Mouse (Mus musculus): Measurements from ENCODE around the gene Ahctf1.
A peak's percentile ranks its signal among the peaks of the same experiment; 100 is the strongest.
"Not testable (repeated sequence)": the region's sequence is repeated elsewhere in the genome, so short reads cannot be mapped to it uniquely, and the experiment has no call there.

Ahctf1 gene

DNA sequence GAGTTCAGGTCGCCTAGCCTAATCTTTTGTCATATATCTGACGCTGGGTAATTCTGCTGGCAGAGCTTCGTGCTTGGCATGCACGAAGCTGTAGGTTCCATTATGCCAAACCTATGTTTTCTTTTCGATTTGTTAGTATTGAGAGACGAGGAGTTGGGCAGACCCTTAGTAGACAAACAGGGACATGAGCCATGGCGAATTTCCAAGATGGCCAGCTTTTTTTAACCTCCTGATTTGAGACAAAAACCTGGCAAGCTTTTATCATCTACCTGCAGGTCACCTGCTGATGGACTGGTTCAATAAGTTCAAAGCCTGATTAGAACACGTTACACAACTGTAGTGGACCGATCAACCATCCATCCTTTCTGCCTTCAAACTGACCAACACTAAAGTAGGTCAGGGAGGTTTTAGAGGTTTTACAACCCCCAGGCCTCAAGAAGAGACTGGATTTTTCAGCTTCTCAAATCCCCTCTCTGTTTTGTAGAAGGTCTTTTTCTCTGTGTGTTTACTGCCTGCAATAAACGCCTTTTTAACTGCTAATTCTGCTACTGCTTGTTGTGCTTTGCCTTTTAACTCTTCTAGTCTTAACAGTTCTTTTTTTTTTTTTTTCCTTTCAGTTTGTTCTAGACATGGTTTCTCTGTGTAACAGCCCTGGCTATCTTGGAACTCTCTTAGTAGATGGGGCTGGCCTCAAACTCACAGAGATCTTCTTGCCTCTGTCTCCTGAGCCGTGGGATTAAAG is 831 bp upstream of the Ahctf1 start:
- DNase-seq, result peak; percentile 42

DNA sequence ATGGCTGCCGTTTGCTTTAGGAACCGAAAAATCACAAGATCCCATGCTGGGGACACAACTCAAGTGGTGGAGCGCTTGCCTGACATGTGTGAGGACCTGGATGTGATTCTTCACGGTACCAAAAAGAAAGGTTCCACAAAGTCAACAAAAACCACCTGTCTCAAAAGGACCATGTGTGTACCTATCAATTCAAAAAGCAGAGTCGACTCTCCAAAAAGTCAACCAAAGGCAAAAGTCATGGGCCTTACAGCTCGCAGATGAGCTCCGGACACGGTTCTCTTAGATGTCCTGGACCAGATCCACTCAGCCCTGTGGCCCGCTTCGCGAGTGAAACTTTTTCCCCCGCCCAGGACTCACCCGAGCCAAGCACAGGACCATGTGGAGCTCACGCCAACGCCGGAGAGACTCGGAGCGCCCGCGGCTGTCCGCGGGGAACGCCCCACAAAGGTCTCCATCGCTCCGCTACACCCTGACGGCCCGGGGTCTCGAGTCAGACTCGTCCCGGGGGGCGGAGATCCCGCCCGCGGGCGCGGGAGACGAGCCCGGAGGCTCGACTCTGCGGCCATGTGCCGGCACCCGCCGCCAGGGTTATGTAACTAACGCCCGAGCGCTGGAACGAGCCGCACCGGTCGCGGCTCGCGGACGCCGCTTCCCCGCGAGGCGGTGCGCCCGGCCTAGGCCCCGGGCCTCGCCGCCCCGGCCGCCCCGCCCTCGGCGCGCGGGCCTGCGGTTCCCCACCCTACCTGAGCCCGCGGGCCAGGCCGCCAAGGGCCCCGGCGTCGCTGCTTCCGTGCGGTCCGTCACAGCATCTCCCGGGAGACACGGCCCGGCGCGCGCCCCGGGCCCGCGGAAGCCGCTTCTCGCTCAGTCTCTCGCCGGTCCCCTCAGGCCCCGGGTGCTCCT is 619 bp downstream of the Ahctf1 start, which contains the start of gene Gm10518:
Gm10518 (plus strand) TSS at position 767 of the 903 bp plus-strand sequence.
- DNase-seq, result peak; percentile 67

GRCm38 (mm10) chr1:179798794-179799193 is 4.7 kb downstream of the Ahctf1 start:
- no peak for DNase-seq

- DNase-seq, result no peak
Observed at GRCm38 (mm10) chr1:179787281-179787680, 16.2 kb downstream of the Ahctf1 start.

GRCm38 (mm10) chr1:179785502-179785901 is 18.0 kb downstream of the Ahctf1 start:
- DNase-seq, result no peak

DNA sequence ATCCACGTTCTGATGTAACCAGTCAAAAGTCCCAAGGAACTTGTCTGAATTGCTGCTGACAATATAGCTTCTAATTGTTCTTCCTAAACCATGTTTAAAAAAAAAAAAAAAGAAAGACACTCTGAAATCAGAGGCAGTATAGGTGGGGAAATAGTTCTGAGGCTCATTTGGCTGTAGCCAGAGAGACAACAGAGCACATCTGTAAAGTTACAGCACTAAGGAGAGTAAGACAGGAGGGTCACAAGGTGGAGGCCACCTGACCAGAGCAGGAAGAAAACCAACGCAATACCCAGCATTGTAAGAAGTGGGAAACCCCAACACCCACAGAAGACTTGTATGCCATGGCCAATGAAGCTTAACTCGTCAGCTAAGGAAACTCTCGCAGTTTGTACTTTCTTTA is 19.4 kb downstream of the Ahctf1 start:
- DNase-seq, result no peak

- DNase-seq, result no peak
Observed at GRCm38 (mm10) chr1:179776831-179777230, 26.6 kb downstream of the Ahctf1 start.

GRCm38 (mm10) chr1:179760553-179760952 is 42.9 kb downstream of the Ahctf1 start:
- DNase-seq, result no peak

GRCm38 (mm10) chr1:179760086-179760485 is 43.4 kb downstream of the Ahctf1 start:
- DNase-seq, result no peak

DNA sequence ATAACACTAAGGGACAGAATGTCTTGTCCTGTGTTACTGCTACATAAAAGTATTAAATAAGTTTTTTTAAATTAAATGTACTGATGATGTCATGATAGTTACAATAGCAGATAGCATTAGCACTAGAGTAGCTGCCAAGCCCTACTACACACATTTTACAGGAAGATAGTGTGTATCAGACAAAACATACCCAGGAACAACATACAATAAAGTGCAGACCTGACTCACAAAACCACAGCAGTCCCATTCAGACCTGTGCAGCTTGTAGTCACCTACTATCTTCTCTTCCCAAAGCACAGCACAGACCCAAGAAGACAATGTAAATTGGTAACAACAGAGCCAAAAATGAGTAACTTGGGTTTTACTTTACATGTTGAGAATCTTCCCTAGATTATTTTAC is 47.0 kb downstream of the Ahctf1 start:
- DNase-seq, result no peak

DNA sequence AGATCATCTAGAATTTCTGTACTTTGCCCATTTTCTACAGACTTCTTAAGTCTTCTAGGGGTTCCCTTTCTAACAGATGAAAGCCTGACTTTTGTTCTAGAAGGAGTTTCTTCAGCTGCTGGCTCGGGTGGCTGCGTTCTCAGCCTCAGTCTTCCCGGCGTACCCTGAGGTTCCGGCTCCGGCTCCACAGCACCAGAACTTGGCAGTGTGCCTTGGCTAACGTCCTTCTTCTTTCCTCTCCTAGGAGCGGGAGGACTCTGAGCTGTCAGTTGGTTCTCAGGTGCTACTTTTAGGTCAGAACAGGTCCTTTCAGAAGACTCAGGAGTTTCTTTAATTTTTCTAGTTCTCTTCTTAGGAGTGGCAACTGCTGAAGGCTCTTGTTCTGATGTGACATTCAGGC is 50.5 kb downstream of the Ahctf1 start:
- peak; percentile 47 for DNase-seq

GRCm38 (mm10) chr1:179752276-179752675 is 51.2 kb downstream of the Ahctf1 start:
- DNase-seq, result no peak

DNA sequence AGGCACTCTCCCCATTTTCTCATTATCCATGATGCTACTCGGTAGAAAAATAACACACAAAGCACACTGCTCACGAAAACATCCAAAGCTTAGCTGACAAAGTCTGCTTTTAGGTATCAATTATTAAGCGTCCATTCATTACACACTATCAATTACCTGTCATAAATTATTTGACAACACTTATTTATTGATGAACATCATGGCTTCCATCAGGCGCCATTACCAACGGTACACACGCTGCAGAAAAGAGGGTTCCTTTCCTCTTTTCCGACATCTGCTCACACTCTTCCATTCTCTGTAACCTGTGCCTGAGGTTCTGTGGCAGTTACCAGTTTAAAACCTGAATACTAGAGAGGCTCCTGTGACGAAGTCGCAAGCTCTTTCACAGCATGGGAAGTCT is 58.3 kb downstream of the Ahctf1 start, which contains the start of gene Kif28:
Kif28 (minus strand) TSS at position 101 of the 400 bp plus-strand sequence.
- no peak for DNase-seq

DNA sequence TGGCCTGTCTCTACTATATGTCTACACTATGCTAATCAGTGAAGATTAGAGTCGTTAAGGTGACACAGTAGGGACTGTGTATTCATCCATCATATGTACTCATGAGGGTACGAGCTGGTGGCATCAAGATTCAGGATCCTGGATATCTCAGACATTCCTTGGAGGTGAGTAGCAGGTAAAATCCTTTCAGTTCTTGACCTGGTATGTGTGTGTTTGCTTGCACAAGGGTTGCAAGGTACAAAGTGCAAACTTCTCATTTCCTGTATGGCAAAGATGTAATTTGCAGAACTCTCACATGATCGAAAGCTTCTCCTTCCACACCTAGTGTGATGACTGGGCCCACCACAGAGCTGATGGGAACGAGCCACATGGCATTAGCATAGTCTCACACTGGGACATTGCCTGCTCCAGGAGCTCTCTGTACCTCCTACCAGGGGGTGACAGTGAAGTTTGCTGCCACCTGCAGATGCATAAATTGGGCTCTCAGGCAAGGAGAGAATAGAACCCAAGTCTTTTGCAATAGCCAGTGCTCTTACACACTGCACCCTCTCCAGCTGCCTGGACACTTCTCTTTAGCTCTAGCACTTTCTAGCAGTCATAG is 59.8 kb downstream of the Ahctf1 start:
- DNase-seq, result no peak

DNA sequence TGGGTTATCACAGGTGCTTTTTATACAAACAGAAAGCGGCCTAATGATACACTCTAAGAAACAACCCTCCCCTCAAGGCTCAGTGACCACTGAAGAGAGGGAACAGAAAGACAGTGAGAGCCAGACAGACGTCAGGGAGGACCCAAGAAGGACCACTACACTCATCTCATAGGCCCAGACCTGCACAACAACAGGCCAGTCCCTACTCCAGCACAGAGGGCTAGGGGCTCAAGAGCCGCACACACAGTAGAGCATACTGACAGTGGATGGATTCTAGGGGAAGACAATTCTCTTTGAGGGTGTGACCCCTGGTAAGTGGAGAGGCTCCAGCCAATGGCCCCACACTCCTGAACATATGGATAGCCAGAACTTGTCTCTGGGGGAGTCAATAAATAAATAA is 67.0 kb downstream of the Ahctf1 start:
- DNase-seq, result no peak

DNA sequence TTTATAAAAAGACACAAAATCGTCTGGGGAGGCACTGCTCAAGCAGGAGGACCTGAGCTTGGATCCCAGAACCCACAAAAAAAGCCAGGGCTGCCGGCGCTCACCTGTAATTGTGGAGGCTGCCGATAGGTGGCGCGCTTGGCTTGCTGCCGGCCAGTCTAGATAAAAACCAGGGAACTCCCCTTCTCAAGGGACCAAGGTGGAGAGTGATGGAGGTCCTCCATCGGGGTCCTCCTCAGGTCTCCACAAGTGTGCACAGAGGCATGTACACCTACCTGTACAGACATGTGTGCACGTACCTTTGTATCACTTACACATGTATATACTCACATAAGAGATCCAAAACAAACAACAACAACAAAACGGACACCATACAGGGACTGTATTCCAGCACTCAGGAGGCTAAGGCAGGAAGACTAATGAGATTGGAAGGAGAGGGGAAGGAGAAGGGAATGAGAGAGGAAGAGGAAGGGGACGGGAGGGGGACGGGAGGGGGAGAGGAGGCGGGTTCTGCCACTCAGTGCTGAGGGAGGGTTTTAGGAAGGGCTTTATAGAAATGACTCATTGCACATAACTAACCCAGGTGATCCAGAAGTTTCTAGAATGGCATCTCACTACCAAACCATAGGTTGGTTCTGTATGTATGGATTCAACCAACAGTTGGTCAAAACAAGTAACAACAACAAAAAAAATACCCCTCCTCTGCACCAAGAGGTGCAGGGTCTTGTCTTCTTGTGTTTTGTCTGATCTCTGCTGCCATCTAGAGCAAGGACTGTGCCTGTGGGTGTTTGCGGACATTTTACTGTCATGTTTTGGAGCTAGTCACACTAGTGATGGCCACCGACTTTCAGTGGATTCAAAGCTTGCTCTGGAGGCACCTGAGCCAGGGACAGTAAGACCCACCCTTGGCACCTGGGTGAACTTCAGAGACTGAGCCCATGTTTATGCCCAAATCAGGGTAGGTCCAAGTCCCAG is 68.7 kb downstream of the Ahctf1 start:
- peak; percentile 52 for DNase-seq

GRCm38 (mm10) chr1:179731391-179731790 is 72.1 kb downstream of the Ahctf1 start:
- no peak for DNase-seq

- no peak for DNase-seq
Observed at GRCm38 (mm10) chr1:179728661-179729060, 74.8 kb downstream of the Ahctf1 start.

GRCm38 (mm10) chr1:179722811-179723469 is 80.5 kb downstream of the Ahctf1 start:
- DNase-seq, result no peak

GRCm38 (mm10) chr1:179715786-179716185 is 87.7 kb downstream of the Ahctf1 start:
- DNase-seq, result no peak

DNA sequence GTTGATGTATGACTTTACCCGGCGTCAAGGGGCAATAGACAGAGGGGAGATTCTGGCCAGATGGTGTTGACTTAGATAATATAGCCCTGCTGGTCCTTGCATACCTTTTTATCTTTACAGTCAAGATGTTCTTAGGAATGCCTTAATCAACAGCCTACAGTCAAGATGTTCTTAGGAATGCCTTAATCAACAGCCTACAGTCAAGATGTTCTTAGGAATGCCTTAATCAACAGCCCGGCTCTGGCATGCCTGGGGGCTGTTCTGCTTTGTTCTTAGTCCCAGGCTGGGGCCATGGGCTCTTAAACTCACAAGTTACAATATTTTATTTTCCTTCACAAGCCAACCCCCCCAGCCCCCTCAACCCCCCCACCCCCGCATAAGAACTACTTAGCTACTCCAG is 88.2 kb downstream of the Ahctf1 start:
- DNase-seq, result not testable (repeated sequence)

- no peak for DNase-seq
Observed at GRCm38 (mm10) chr1:179713367-179713766, 90.1 kb downstream of the Ahctf1 start.
